Mouse (Mus musculus): ENCODE results near the gene Taar7e. TPM values are rescaled to one million over a fixed set of nuclear protein-coding genes. Genes with fewer than 3 reads are reported as not detected.
"Not testable (repeated sequence)": the region's sequence is repeated elsewhere in the genome, so short reads cannot be mapped to it uniquely, and the experiment has no call there.

Taar7e gene
- not detected for total RNA-seq (2021)

DNA sequence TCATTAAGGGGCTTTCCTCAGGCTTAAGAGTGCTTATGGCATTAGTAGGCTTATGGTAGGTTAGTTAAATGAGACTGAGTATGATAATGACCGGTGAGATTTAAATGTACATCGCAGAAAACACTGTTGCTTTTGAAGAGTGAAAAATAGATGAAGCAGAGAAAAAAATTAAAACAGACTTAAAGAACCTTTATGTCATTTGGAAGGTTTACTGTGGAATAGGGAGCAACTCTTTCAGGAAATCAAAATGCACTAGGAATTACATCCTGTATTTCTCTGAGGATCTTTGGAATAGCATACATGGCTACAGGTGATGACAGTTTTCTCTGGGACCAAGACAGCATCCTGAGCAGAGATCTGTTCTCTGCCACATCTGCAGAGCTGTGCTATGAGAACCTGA lies at the start of gene Taar7e:
TSS of gene Taar7e (plus strand) at position 301 of the 400 bp plus-strand sequence.
- DNase-seq (ENCODE audit: extremely low spot score in 1 of 2, low spot score in 2 of 2): no peak
- intact Hi-C loops (cut with DNase I): no loop called here

DNA sequence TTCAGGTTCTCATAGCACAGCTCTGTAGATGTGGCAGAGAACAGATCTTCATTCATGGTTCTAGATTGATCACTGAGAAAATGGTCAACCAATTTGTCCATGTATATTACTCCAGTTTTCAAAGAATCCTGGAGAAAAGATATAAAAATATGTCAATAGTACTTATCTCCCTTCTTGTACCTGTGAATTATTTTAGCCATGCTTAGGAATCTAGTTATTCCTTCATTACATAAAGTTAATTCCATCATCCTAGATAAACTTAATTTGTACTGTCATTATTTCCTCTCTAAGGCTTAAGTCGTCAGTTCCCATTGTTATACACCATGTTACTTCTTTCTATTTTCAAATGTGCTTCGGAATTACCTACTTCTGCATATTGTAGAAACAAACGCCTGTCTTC lies 44.0 kb upstream of the Taar7e start, which contains the start of gene Taar7a:
TSS of gene Taar7a (minus strand) at position 101 of the 400 bp plus-strand sequence.
- intact Hi-C loops (cut with DNase I): no loop called here

DNA sequence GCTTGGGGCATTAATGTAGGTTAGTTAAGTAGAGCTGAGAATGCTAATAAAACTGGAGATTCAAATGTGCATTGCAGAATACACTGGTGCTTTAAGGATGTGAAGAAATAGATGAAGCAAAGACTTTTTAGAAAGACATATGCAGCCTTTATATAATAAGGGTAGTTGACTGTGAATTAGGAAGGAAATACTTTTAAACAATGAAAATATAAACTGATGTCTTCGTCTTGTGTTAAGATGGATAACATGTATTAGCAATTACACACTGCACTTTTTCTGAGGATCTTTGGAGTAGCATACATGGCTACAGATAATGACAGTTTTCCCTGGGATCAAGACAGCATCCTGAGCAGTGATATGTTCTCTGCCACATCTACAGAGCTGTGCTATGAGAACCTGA lies 37.8 kb upstream of the Taar7e start, which contains the start of gene Taar7b:
TSS of gene Taar7b (plus strand) at position 301 of the 400 bp plus-strand sequence.
- intact Hi-C loops (cut with DNase I): no loop called here
- DNase-seq (ENCODE audit: extremely low spot score in 1 of 2, low spot score in 2 of 2): no peak

More for the DNA sequence above, 44.0 kb upstream of the Taar7e start, which contains the start of gene Taar7a:
- no peak for DNase-seq (ENCODE audit: extremely low spot score in 1 of 2, low spot score in 2 of 2)

DNA sequence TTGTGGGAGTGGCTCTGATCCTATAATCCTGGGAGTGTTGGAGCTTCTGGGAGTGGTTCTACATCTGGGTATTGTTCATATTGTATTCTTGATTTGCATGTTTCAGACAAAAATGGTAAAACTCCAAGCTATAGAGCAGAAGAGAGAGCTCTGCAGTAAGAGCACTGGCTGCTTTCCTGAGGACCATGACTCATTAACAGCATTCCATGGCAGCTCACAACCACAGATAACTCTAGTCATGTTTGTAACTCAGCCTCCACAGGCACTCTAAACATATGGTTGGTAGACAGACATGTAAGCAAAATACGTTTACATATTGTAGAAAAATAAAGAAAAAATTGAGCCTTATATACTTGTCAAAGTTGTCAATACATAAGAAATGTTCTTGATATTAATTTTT lies 31.0 kb upstream of the Taar7e start:
- DNase-seq (ENCODE audit: extremely low spot score in 1 of 2, low spot score in 2 of 2): no peak
- intact Hi-C loops (cut with DNase I): no loop called here

DNA sequence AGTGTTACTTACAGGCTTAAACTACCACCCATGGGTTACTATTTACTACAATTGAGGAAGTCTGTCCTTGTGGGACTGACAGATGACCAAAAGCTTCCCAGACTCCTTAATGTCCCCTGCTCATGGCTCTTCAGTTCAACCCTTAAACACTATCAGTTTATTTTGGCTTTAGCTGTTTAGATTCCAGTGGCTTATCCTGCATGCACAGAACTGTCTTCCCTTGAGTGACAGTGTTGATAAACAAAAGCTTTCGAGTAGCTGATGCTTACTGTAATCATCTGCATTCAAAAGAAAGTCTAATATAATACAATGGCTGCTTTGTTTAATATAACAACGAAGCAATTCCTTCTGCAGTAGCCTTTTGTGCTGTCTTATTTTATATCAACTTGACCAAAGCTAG lies 30.4 kb upstream of the Taar7e start:
- no peak for DNase-seq (ENCODE audit: extremely low spot score in 1 of 2, low spot score in 2 of 2)
- intact Hi-C loops (cut with DNase I): no loop called here

DNA sequence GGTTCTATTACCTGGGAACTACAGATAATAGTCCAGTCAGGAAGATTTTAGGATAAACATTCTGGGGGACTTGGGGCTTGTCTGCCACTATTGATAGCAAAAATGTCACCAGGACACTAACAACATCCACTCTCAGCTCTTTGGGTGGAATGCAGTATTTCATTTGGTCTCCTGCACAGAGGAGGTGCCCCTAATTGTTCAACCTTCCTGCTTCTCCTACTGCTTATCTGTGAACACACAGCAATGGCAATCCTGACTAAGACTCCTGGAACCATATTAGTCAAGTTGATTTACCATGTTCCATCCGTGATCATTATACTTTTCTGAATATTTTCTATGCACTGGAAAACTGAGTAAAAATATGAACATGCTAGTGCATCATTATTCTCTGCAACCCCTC lies 29.3 kb upstream of the Taar7e start:
- DNase-seq (ENCODE audit: extremely low spot score in 1 of 2, low spot score in 2 of 2): no peak
- intact Hi-C loops (cut with DNase I): no loop called here

DNA sequence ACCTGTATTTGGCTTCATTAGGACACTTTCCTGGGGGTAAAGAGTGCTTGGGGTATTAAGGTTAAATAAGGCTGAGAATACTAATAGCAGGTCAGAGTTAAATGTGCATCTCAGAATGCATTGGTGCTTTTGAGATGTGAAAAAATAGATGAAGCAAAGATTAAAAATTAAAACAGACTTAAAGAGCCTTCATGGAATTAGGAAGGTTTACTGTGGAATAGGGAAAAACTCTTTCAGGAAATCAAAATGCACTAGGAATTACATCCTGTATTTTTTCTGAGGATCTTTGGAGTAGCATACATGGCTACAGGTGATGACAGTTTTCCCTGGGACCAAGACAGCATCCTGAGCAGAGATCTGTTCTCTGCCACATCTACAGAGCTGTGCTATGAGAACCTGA lies 10.5 kb upstream of the Taar7e start, which contains the start of gene Taar7d:
TSS of gene Taar7d (plus strand) at position 301 of the 400 bp plus-strand sequence.
- no peak for DNase-seq (ENCODE audit: extremely low spot score in 1 of 2, low spot score in 2 of 2)
- intact Hi-C loops (cut with DNase I): no loop called here

DNA sequence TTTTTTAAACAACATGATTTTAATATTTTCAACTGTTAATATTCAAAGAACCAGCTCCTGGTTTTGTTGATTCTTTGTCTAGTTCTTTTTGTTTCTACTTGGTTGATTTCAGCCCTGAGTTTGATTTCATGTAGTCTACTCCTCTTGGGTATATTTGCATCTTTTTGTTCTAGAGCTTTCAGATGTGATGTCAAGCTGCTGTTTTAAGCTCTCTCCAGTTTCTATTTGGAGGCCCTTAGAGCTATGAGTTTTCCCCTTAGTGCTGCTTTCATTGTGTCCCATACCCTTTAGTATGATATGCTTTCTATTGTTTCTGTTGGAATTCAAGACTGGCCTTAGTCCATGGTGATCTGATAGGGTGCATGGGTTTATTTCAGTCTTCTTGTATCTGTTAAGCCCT lies 6.1 kb upstream of the Taar7e start:
- intact Hi-C loops (cut with DNase I): no loop called here
- no peak for DNase-seq (ENCODE audit: extremely low spot score in 1 of 2, low spot score in 2 of 2)

DNA sequence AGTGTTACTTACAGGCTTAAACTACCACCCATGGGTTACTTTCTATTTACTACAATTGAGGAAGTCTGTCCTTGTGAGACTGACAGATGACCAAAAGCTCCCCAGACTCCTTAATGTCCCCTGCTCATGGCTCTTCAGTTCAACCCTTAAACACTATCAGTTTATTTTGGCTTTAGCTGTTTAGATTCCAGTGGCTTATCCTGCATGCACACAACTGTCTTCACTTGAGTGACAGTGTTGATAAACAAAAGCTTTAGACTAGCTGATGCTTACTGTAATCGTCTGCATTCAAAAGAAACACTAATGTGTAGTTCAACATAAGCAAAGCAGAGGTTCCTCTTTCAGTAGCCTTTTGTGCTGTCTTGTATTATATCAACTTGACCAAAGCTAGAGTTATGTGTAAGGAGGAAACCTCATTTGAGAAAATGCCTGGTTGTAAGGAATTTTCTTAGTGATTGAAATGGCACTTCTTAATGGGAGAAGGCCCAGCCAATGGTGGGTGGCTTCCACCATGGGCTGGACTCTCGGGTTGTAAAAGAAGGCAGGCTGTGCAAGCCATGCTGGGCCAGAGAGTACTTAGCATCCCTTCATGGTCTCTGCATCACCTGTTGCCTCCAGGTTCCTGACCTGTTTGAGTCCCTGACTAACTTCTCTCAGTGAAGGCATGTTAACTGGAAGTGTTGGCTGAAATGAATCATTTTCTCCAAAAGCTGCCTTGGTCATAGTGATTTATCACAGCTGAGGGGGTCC lies 2.9 kb downstream of the Taar7e start:
- DNase-seq (ENCODE audit: extremely low spot score in 1 of 2, low spot score in 2 of 2): no peak
- intact Hi-C loops (cut with DNase I): no loop called here

DNA sequence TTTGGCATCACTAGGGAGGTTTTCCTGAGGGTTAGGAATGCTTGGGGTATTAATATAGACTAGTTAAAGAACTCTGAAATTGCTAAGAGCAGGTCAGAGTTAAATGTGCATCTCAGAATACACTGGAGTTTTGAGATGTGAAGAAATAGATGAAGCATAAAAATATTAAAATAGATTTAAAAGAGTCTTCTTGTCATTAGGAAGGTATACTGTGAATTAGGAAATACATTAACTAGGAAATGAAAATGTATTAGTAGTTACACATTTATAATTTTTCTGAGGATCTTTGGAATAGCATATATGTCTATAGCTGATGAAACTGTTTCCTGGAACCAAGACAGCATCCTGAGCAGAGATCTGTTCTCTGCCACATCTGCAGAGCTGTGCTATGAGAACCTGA lies 11.8 kb downstream of the Taar7e start, which contains the start of gene Taar7f:
TSS of gene Taar7f (plus strand) at position 301 of the 400 bp plus-strand sequence.
- intact Hi-C loops (cut with DNase I): no loop called here
- DNase-seq (ENCODE audit: extremely low spot score in 1 of 2, low spot score in 2 of 2): no peak

DNA sequence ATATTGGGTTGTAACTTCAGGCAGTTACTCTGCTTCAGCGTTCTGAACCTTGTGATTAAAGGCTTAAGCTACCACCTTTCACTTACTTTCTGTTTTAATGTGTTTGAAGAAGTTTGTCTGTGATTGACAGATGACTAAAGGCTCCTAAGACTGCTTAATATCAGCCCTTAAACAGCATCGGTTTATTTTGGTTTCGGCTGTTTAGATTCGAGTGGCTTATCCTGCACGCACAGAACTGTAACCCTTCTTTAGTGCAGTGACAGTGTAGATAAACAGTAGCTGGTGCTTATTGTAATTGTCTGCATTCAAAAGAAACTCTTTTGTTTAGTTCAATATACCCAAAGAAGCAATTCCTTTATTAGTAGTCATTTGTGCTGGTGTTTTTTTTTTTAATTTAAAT lies 14.6 kb downstream of the Taar7e start:
- intact Hi-C loops (cut with DNase I): no loop called here
- no peak for DNase-seq (ENCODE audit: extremely low spot score in 1 of 2, low spot score in 2 of 2)

DNA sequence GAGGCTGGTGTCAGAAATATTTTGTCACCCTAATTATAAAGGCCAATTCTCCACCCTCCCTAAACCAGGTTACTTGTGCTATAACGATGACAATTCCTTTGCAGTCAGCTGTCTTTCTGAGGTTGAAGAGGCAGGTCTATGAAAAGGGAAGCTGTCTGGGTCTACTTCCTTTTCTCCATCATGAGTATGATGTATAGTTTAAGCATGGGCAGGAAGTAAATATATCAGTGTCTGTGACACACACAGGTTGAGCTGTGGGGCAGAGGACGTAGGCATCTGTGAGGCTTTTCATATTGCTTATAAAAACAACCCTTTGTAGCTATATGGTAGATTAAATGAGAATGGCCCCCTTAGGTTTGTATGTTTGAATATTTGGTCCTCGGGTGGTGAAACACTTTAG lies 21.6 kb downstream of the Taar7e start:
- intact Hi-C loops (cut with DNase I): no loop called here
- DNase-seq (ENCODE audit: extremely low spot score in 1 of 2, low spot score in 2 of 2): no peak

DNA sequence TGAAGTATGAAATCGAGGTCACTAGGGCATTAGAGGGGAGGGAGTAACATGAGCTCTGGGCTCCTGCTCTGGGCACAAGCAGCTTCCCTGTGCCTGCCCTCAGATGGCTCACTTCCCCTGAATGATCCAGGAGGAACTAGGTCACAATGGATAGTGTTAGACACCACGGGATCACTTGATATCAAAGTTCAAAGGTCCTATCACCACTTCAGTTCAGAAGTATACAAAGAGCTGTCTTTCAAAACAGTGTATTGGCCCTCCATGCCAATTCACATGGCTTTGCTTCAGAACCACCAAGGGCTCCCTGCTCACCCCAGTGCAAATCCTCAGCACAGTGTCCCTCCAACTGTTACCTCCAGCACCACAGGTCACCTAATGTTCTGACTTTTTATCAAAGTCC lies 37.3 kb downstream of the Taar7e start:
- intact Hi-C loops (cut with DNase I); DNase-seq (ENCODE audit: extremely low spot score in 1 of 2, low spot score in 2 of 2): not testable (repeated sequence)

DNA sequence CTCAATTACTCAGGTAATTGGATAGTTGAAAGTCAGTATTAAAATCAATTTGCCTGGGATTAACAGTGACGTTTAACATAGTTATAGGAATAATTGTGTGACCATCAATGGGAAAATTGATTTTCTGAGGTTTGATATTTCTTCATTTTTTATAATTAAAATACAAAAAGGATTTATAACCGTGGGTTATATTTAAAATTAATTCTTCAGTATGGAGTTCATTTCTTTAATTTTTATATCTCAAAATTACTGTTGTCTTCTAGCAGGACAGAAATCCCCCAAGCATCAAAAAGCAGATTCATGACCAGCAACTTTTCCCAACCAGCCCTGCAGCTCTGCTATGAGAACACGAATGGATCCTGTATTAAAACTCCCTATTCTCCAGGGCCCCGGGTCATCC lies 38.8 kb downstream of the Taar7e start, which contains the start of gene Taar8a:
TSS of gene Taar8a (plus strand) at position 301 of the 400 bp plus-strand sequence.
- intact Hi-C loops (cut with DNase I): not testable (repeated sequence)

DNA sequence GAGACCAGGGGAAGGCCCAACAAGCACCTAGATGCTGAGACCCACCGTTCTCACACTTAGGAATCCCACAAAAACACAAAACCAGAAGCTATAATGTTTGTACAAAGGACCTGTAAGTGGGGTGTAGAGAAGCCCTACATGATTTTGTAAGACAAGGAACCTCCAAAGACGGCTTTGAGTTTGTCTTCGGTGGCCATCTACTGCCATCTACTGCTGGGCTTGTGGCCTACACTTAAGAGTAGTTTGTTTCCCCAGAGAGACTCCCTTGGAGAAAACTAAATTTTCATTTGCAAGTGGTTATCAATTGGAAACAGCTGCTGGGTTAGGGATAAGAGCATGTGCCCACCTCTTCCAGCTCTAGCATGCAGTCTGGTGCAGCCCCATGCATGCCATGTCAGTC lies 42.8 kb downstream of the Taar7e start:
- DNase-seq (ENCODE audit: extremely low spot score in 1 of 2, low spot score in 2 of 2): peak; percentile 27 to 33
- intact Hi-C loops (cut with DNase I): loop anchor here (2.0 to 5.0 kb wide), 2 partner anchors 103 to 265 kb away; no protein-coding TSS in a partner anchor

More for the DNA sequence above, 38.8 kb downstream of the Taar7e start, which contains the start of gene Taar8a:
- not testable (repeated sequence) for DNase-seq (ENCODE audit: extremely low spot score in 1 of 2, low spot score in 2 of 2)

DNA sequence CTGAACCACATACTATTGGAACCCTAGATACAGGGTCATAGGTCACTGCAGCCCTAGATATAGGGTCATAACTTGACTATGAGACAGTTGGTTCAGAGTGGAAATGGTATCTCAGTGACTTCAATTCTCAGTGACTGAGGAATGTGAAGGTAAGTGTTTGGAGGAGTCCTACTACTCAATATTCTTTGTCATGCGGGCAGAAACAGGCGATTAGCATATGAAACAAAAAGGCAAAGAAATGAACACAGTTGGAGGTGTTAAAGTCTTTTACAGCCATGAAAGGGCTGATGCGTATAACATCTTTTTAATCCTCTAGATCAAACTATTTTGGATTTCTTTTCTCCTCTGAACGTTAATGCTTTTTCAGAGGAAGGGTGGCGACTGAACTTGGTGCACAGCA lies 48.5 kb downstream of the Taar7e start:
- no peak for DNase-seq (ENCODE audit: extremely low spot score in 1 of 2, low spot score in 2 of 2)
- intact Hi-C loops (cut with DNase I): no loop called here

DNA sequence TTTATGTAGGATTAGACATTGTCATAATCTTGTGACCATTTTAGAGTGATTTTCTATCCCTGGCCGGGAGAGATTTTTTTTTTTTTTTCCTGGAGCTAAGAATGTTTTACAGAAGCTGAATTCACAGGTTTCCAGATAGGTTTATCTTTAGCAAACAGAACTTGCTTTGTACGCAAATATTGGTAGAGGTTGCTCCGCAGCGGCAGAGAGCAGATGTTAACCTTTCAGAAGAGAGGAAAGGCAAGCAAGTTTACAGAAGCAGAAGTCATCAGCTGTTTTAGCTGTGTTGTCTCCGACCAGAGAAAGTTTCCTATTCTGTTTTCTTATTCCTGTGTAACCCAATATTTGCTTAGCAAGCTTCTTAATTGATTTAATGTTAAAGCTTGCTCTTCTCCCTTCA lies 49.1 kb downstream of the Taar7e start:
- intact Hi-C loops (cut with DNase I): no loop called here

DNA sequence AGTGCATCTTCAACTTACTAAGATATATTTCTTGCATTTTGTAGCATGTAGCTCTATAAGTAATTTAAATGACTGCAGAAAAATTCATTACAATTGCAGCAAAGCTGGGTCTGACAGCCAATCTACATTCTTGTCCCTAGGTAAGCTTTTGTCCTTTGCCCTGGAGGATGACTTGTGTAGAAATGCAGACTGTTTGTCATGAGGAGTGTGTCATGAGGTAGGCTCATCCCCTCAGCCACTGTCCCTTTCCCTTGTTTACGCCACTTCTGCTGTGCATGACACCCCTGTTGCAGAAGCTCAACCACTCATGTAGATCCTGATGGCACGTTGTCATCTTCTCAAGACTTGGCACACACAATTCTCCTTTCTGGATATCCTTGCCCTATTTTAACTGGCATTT lies 49.8 kb downstream of the Taar7e start:
- DNase-seq (ENCODE audit: extremely low spot score in 1 of 2, low spot score in 2 of 2): no peak
- intact Hi-C loops (cut with DNase I): no loop called here

More for the DNA sequence above, 49.1 kb downstream of the Taar7e start:
- DNase-seq (ENCODE audit: extremely low spot score in 1 of 2, low spot score in 2 of 2): no peak
